In the genomic region with DNA sequence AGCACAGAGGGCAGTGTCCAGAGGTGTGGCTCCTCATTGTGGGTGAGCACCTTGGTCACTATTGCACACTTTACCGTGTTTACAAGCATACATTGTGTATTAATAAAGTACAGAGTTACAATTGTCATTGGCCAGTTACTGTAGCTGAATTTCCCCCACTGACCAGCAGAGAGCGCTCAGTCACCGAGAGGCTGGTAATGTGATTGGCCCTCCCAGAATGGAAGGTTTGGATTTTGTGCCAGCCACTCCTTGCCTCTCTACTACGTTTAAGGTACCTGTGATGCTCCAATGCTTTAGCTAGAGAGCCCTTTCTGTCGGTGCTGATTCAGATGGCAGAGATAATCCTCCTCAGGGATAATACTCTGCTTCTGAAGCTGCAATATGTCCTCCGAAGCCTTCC, we compare ENCODE assay signal across 9 mouse cellular contexts. TPM values are rescaled to one million over a fixed set of nuclear protein-coding genes. Genes with fewer than 3 reads are reported as not detected.
DNase-seq lines count a peak whose midpoint lies in the region; ATAC-seq and TF ChIP-seq lines count a peak whose summit lies in the region.
"Had no signal": no experiment of that assay in that cellular context is flagged by ENCODE, and none has a peak within 500 bp of the region (broad histone marks: within the 10 kb centered on the region; RNA-seq: fewer than 3 reads in every experiment).

No protein-coding gene starts in this region.

- DNase-seq in 3T3-L1 (ENCODE audit: low read depth, low spot score) = peak; percentile 84
- DNase-seq in G1E (ENCODE audit: low spot score) = peak; percentile 44
- peak; percentile 77 to 84 for DNase-seq in cerebellum, adult 18-20 months
- peak; percentile 73 for DNase-seq in gastrocnemius, adult 18-20 months (ENCODE audit: low spot score)
- DNase-seq in kidney, postnatal 36 days = peak; percentile 52 to 85
- peak; percentile 72 for DNase-seq in lung, adult 2 months
- peak; percentile 62 for DNase-seq in right cerebral cortex, adult 18-20 months
- DNase-seq in urinary bladder, postnatal 36 days (ENCODE audit: low spot score in 2 of 2) = peak; percentile 61 to 66

- ATAC-seq in G1E (ENCODE audit: extremely low read depth, insufficient number of reproducible peaks, low FRiP score, poor library complexity, severe bottlenecking) = peak; percentile 57; the same call in 1 of the 2 replicates

- WGBS in lung, adult 2 months = 18% methylated on average over 6 of the region's 6 CpGs

- peaks cover 33% of the 10 kb centered on the region for H3K4me1 ChIP-seq in G1E (ENCODE audit: insufficient read depth, low read depth, low read length)
- H3K4me1 ChIP-seq in lung, adult 2 months (ENCODE audit: control insufficient read depth, insufficient read depth, low read length) = peaks cover 9% of the 10 kb centered on the region

- H3K4me3 ChIP-seq in G1E (ENCODE audit: low read depth, low read length) = no peak overlapping the region
- H3K4me3 ChIP-seq in lung, adult 2 months (replicated peaks; ENCODE audit: extremely low read depth, low read depth, low read length) = no peak overlapping the region
- H3K4me3 ChIP-seq: heart, embryonic 13.5 days had no signal

- TF ChIP-seq CTCF in G1E (IDR thresholded peaks at IDR 0.05; ENCODE audit: low read depth, low read length) = peak; percentile 62
- peak; percentile 95 for TF ChIP-seq CTCF in lung, adult 2 months (IDR thresholded peaks at IDR 0.05; ENCODE audit: insufficient read depth, low read length)

- no peaks in the 10 kb centered on the region for H3K27me3 ChIP-seq in G1E (ENCODE audit: insufficient read depth, low read length)
- H3K27me3 ChIP-seq: heart, embryonic 13.5 days had no signal

- no peaks in the 10 kb centered on the region for H3K9me3 ChIP-seq in G1E (replicated peaks)
- H3K9me3 ChIP-seq: heart, embryonic 13.5 days had no signal

- peaks cover 30% of the 10 kb centered on the region for H3K36me3 ChIP-seq in G1E (replicated peaks)
- H3K36me3 ChIP-seq: heart, embryonic 13.5 days had no signal

- no peak for TF ChIP-seq POLR2A in lung, adult 2 months (IDR thresholded peaks at IDR 0.05; ENCODE audit: borderline replicate concordance, extremely low read depth, low read depth, low read length)

RNA-seq across cellular contexts. Expression of a gene that starts 38.2 kb away (rescaled TPM):
- total RNA-seq in G1E (2014; fragmentation: Nextera tagmentation) = 53.1 and 62.2 TPM in 2 replicates
- total RNA-seq in G1E (2017) = 34.7 and 40.1 TPM in 2 replicates
- 1.6 and 2.1 TPM in 2 replicates for polyA plus RNA-seq in G1E (2012)
- 10 to 100 TPM; 22.6 to 25.3 TPM for total RNA-seq in gastrocnemius, adult 18-20 months (2021)
- 3.9 and 8.7 TPM in 2 replicates for polyA plus RNA-seq in lung, adult 2 months (2012; rRNA removed)

RNA-seq across cellular contexts. Expression of a gene that starts 38.7 kb away (rescaled TPM):
- not detected in 2 replicates for total RNA-seq in G1E (2014; fragmentation: Nextera tagmentation)
- total RNA-seq in G1E (2017) = not detected in 2 replicates
- not detected in 2 replicates for polyA plus RNA-seq in G1E (2012)
- 1 to 10 TPM; 1.7 to 6.1 TPM for total RNA-seq in gastrocnemius, adult 18-20 months (2021)
- polyA plus RNA-seq in lung, adult 2 months (2012; rRNA removed) = 4.7 and 9.4 TPM in 2 replicates
